Mouse (Mus musculus): Measurements from ENCODE around the gene Urb2.

Urb2 gene

GRCm38 (mm10) chr8:124070363-124071324 is 49.3 kb downstream of the Urb2 start:
- no peak for DNase-seq (ENCODE audit: extremely low read depth, insufficient read length, low spot score)

- no peak for DNase-seq (ENCODE audit: extremely low read depth, insufficient read length, low spot score)
These were observed 54.7 kb downstream of the Urb2 start for GRCm38 (mm10) chr8:124075977-124076376.

DNA sequence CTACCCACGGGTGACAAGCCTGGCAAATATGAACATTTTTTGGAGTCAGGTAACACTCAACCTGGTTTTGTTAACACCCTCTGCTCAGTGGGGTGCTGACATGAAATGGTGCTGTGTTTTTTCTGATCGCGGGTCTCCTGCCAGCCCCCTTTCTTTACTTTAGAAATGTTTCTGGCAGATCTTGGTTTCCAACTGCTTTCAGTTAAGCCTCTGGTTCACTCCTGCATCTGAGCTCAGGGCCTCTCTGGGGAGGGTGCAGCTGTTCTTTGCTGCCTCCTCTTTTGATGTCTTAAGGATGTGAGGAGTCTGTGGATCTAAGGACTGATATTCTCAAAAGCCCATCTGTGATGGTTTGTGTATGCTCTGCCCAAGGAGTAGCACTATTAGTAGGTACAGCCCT is 55.1 kb downstream of the Urb2 start:
- DNase-seq (ENCODE audit: extremely low read depth, insufficient read length, low spot score): no peak

DNA sequence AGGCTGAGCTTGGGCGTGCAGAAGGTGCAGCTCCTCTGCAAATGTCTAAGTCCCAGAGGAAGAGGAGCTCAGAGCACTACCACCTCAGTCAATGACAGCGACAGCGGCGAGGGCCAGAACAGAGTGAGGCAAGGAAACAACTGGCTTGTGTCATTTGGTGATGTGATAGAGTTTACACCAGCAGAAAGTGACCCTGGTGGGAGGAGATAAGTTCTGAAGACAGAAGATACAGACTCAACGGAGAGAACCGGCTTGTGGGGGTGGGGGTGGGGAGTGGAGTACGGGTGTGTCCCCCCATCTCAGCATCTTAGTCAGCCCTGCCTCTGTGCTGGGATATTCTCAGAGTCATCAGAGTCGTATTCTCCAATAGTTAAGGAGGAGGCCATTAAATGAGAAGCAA is 56.1 kb downstream of the Urb2 start:
- no peak for DNase-seq (ENCODE audit: extremely low read depth, insufficient read length, low spot score)

DNA sequence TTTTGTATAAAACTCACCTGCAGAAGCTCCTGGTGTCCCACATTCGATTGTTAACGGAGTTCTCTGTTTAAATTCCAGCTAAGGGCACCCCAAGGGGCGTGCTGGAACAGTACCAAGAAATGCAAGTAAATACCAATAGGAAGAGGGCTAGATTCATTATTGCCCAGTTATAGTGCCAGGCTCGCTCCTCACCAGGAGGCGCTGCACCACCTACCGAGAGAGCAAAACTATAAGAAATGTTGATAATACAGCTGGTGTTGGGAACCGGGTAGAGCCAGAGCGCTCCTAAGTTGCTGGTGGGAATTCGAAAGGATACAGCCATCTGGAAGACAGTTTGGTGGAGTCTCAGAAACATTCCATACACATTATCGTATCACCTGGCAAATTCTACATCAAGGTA is 56.7 kb downstream of the Urb2 start:
- no peak for DNase-seq (ENCODE audit: extremely low read depth, insufficient read length, low spot score)

DNA sequence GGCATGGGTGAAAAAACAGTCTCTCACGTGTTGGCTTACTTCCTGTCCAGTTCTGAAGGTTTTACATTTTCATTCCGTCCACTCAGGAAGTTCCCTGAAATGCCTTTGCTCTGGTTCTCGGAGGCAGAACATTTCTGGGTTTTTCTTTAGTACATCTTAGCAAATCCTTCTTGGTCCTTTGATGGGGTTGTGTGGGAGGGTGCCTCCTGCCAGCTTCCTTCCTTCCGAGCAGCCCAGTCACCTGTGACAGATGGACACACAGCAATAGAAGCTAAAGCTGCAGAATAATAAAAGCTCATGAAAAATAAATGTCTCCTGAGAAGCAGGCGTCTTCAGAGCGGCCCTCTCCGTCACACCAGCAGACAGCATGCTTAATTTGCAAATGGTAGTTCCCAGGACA is 57.7 kb downstream of the Urb2 start:
- DNase-seq (ENCODE audit: extremely low read depth, insufficient read length, low spot score): no peak

GRCm38 (mm10) chr8:124080467-124081326 is 59.4 kb downstream of the Urb2 start:
- no peak for DNase-seq (ENCODE audit: extremely low read depth, insufficient read length, low spot score)

- no peak for DNase-seq (ENCODE audit: extremely low read depth, insufficient read length, low spot score)
These were observed 61.3 kb downstream of the Urb2 start for GRCm38 (mm10) chr8:124082616-124083015.

- no peak for DNase-seq (ENCODE audit: extremely low read depth, insufficient read length, low spot score)
These were observed 62.3 kb downstream of the Urb2 start for GRCm38 (mm10) chr8:124083611-124084010.

- no peak for DNase-seq (ENCODE audit: extremely low read depth, insufficient read length, low spot score)
These were observed 64.4 kb downstream of the Urb2 start for GRCm38 (mm10) chr8:124085668-124086067.

- DNase-seq (ENCODE audit: extremely low read depth, insufficient read length, low spot score): no peak
These were observed 66.8 kb downstream of the Urb2 start for GRCm38 (mm10) chr8:124088092-124088613.

GRCm38 (mm10) chr8:124089016-124089415 is 67.7 kb downstream of the Urb2 start:
- no peak for DNase-seq (ENCODE audit: extremely low read depth, insufficient read length, low spot score)

GRCm38 (mm10) chr8:124090473-124090872 is 69.2 kb downstream of the Urb2 start:
- peak; percentile 38 for DNase-seq (ENCODE audit: extremely low read depth, insufficient read length, low spot score)
